Mouse (Mus musculus) frontal cortex, adult (tissue): Measurements from ENCODE around the gene Nufip1.

Experiments
- ATAC-seq: cut with Nextera tagmentation; 2 replicates; pipeline ENCODE4 v1.9.2; 2017; ENCODE audit warnings: mild to moderate bottlenecking, moderate library complexity, mixed read lengths; ENCODE audit not compliant: low TSS enrichment

The Nufip1 gene

GRCm38 (mm10) chr14:76110396-76111221 is at the start of gene Nufip1, which contains the start of gene Gpalpp1:
Gene Nufip1 (plus strand): TSS chr14:76110891.
Gene Gpalpp1 (minus strand): TSS chr14:76110760.
- ATAC-seq, result peak; percentile 98

GRCm38 (mm10) chr14:76067237-76067636 is 43.5 kb upstream of the Nufip1 start:
- ATAC-seq, result no peak

GRCm38 (mm10) chr14:76068296-76068695 is 42.4 kb upstream of the Nufip1 start:
- no peak for ATAC-seq

GRCm38 (mm10) chr14:76069296-76069695 is 41.4 kb upstream of the Nufip1 start:
- no peak for ATAC-seq

GRCm38 (mm10) chr14:76072626-76073025 is 38.1 kb upstream of the Nufip1 start:
- ATAC-seq, result no peak

- ATAC-seq, result no peak
These were observed 36.5 kb upstream of the Nufip1 start for GRCm38 (mm10) chr14:76074206-76074605.

GRCm38 (mm10) chr14:76075721-76076120 is 35.0 kb upstream of the Nufip1 start:
- ATAC-seq, result no peak

GRCm38 (mm10) chr14:76076602-76077001 is 34.1 kb upstream of the Nufip1 start:
- ATAC-seq, result peak; percentile 76

GRCm38 (mm10) chr14:76077088-76077491 is 33.6 kb upstream of the Nufip1 start:
- ATAC-seq, result peak; percentile 90

- no peak for ATAC-seq
These were observed 29.2 kb upstream of the Nufip1 start for GRCm38 (mm10) chr14:76081451-76081850.

GRCm38 (mm10) chr14:76082086-76082636 is 28.5 kb upstream of the Nufip1 start:
- ATAC-seq, result no peak

GRCm38 (mm10) chr14:76084188-76084587 is 26.5 kb upstream of the Nufip1 start:
- ATAC-seq, result no peak

GRCm38 (mm10) chr14:76097244-76097643 is 13.4 kb upstream of the Nufip1 start:
- no peak for ATAC-seq

GRCm38 (mm10) chr14:76097815-76098214 is 12.9 kb upstream of the Nufip1 start:
- no peak for ATAC-seq

- no peak for ATAC-seq
These were observed 11.1 kb upstream of the Nufip1 start for GRCm38 (mm10) chr14:76099543-76099942.

GRCm38 (mm10) chr14:76115744-76116143 is 5.1 kb downstream of the Nufip1 start:
- ATAC-seq, result no peak

GRCm38 (mm10) chr14:76118963-76119362 is 8.3 kb downstream of the Nufip1 start:
- ATAC-seq, result no peak

GRCm38 (mm10) chr14:76120472-76120871 is 9.8 kb downstream of the Nufip1 start:
- ATAC-seq, result peak; percentile 90

GRCm38 (mm10) chr14:76121901-76122662 is 11.4 kb downstream of the Nufip1 start:
- peak; percentile 81 for ATAC-seq

- no peak for ATAC-seq
These were observed 12.0 kb downstream of the Nufip1 start for GRCm38 (mm10) chr14:76122663-76123058.

- ATAC-seq, result no peak
These were observed 16.6 kb downstream of the Nufip1 start for GRCm38 (mm10) chr14:76127311-76127710.

- ATAC-seq, result no peak
These were observed 17.5 kb downstream of the Nufip1 start for GRCm38 (mm10) chr14:76128174-76128573.

GRCm38 (mm10) chr14:76134975-76135374 is 24.3 kb downstream of the Nufip1 start:
- no peak for ATAC-seq
